Mouse (Mus musculus) midbrain, embryonic 14.5 days (tissue): Measurements from ENCODE around the gene Rheb. TPM values are rescaled to one million over a fixed set of nuclear protein-coding genes. Genes with fewer than 3 reads are reported as not detected.

Experiments used
- ATAC-seq: fragments of 200-750 bp; cut with Nextera tagmentation; 2 replicates; pipeline ENCODE4 v1.8.0; 2017; ENCODE audit warnings: moderate number of reproducible peaks, moderate library complexity; ENCODE audit not compliant: low FRiP score, low TSS enrichment
- DNase-seq: peaks from one replicate; pipeline ENCODE4 v3.0.0-alpha.2; 2015
- H3K27ac ChIP-seq: fragments of 300-500 bp; sonication (generic); replicated peaks from 2 replicates; pipeline ENCODE4 v1.5.1; 2014; ENCODE audit warnings: mild to moderate bottlenecking, low read depth, low read length, moderate library complexity
- H3K27me3 ChIP-seq: fragments of 300-500 bp; sonication (generic); 2 replicates; pipeline ENCODE4 v1.6.1; 2014; ENCODE audit warnings: low read length, control low read depth, mixed read lengths; ENCODE audit not compliant: control insufficient read depth, insufficient read depth
- H3K36me3 ChIP-seq: fragments of 300-500 bp; sonication (generic); 2 replicates; pipeline ENCODE4 v1.6.1; 2014; ENCODE audit warnings: low read length, control low read depth; ENCODE audit not compliant: control insufficient read depth, insufficient read depth
- H3K4me1 ChIP-seq: fragments of 300-500 bp; sonication (generic); 2 replicates; pipeline ENCODE4 v1.6.1; 2014; ENCODE audit warnings: mild to moderate bottlenecking, antibody characterized with exemption, low read length, control low read depth; ENCODE audit not compliant: control insufficient read depth, insufficient read depth
- H3K4me2 ChIP-seq: fragments of 300-500 bp; sonication (generic); 2 replicates; pipeline ENCODE4 v1.6.1; 2014; ENCODE audit warnings: mild to moderate bottlenecking, low read length, moderate library complexity
- H3K4me3 ChIP-seq: fragments of 300-500 bp; sonication (generic); replicated peaks from 2 replicates; pipeline ENCODE4 v1.5.1; 2014; ENCODE audit warnings: low read depth, low read length
- H3K9ac ChIP-seq: fragments of 300-500 bp; sonication (generic); replicated peaks from 2 replicates; pipeline ENCODE4 v1.6.1; 2014; ENCODE audit warnings: mild to moderate bottlenecking, low read length, moderate library complexity
- H3K9me3 ChIP-seq: fragments of 300-500 bp; sonication (generic); 2 replicates; pipeline ENCODE4 v1.6.1; 2016; ENCODE audit warnings: low read length, control low read depth, mixed read lengths; ENCODE audit not compliant: control insufficient read depth
- WGBS: fragments of 180-500 bp; shearing (Covaris S2); extraction: QIAGEN DNeasy Blood & Tissue Kit; methylation state at CpG from one replicate; pipeline ENCODE4 v1.1.7; 2014; 5-methylcytosine and 5-hydroxymethylcytosine counted together
- polyA plus RNA-seq: library from polyadenylated mRNA; unstranded; fragments of >200 nt; fragmentation: Nextera tagmentation; extraction: Ambion mirVana; gene quantifications from 2 replicates; pipeline ENCODE4 v1.2.1, GENCODE M21; 2014

Gene Rheb
- polyA plus RNA-seq, 1 experiment from 2014 or later: 240 TPM

GRCm38 (mm10) chr5:24817191-24817590, 25.2 kb downstream of the Rheb start:
- ATAC-seq (no peak), DNase-seq (no peak)
- Histone ChIP-seq H3K27me3 (no peaks in the 10 kb centered on the region), H3K27ac (no peak overlapping the region), H3K9ac (no peak overlapping the region), H3K36me3 (peaks cover 46% of the 10 kb centered on the region), H3K4me3 (no peak overlapping the region), H3K9me3 (no peaks in the 10 kb centered on the region), H3K4me2 (no peak overlapping the region), H3K4me1 (peaks cover 5% of the 10 kb centered on the region; the same call in 1 of the 2 replicates)
- WGBS: 51% methylated on average over 4 of the region's 4 CpGs

GRCm38 (mm10) chr5:24813946-24814345, 28.5 kb downstream of the Rheb start:
- Histone ChIP-seq H3K27me3 (no peaks in the 10 kb centered on the region), H3K36me3 (peaks cover 69% of the 10 kb centered on the region), H3K9ac (no peak overlapping the region), H3K4me2 (no peak overlapping the region), H3K4me1 (no peaks in the 10 kb centered on the region), H3K4me3 (no peak overlapping the region), H3K9me3 (no peaks in the 10 kb centered on the region), H3K27ac (no peak overlapping the region)
- ATAC-seq (no peak), DNase-seq (no peak)
- 91% methylated on average over 3 of the region's 3 CpGs for whole genome bisulfite sequencing

GRCm38 (mm10) chr5:24813005-24813404, 29.4 kb downstream of the Rheb start:
- no peaks in the 10 kb centered on the region for H3K9me3 ChIP-seq
- DNase-seq (no peak), ATAC-seq (no peak)
- H3K36me3 ChIP-seq: peaks cover 75% of the 10 kb centered on the region
- no peaks in the 10 kb centered on the region for H3K4me1 ChIP-seq
- H3K27me3 ChIP-seq: no peaks in the 10 kb centered on the region
- H3K4me3 ChIP-seq: no peak overlapping the region
- WGBS: 82% methylated on average over 4 of the region's 4 CpGs
- no peak overlapping the region for H3K4me2 ChIP-seq
- H3K27ac ChIP-seq: no peak overlapping the region
- H3K9ac ChIP-seq: no peak overlapping the region

GRCm38 (mm10) chr5:24805222-24805621, 37.2 kb downstream of the Rheb start:
- no peak overlapping the region for H3K4me2 ChIP-seq
- no peak overlapping the region for H3K27ac ChIP-seq
- no peaks in the 10 kb centered on the region for H3K9me3 ChIP-seq
- DNase-seq (no peak), ATAC-seq (no peak)
- H3K4me1 ChIP-seq: no peaks in the 10 kb centered on the region
- H3K36me3 ChIP-seq: peaks cover 73% of the 10 kb centered on the region
- no peaks in the 10 kb centered on the region for H3K27me3 ChIP-seq
- H3K9ac ChIP-seq: no peak overlapping the region
- H3K4me3 ChIP-seq: no peak overlapping the region
- WGBS: 77% methylated on average over 6 of the region's 6 CpGs

GRCm38 (mm10) chr5:24804661-24805060, 37.8 kb downstream of the Rheb start:
- no peak overlapping the region for H3K9ac ChIP-seq
- no peak overlapping the region for H3K4me3 ChIP-seq
- no peaks in the 10 kb centered on the region for H3K27me3 ChIP-seq
- no peaks in the 10 kb centered on the region for H3K4me1 ChIP-seq
- no peak overlapping the region for H3K4me2 ChIP-seq
- peaks cover 73% of the 10 kb centered on the region for H3K36me3 ChIP-seq
- no peak overlapping the region for H3K27ac ChIP-seq
- 87% methylated on average over 8 of the region's 8 CpGs for WGBS
- DNase-seq: no peak
- no peaks in the 10 kb centered on the region for H3K9me3 ChIP-seq
- no peak for ATAC-seq

- Histone ChIP-seq H3K36me3 (peaks cover 52% of the 10 kb centered on the region), H3K27me3 (no peaks in the 10 kb centered on the region), H3K9me3 (no peaks in the 10 kb centered on the region), H3K9ac (no peak overlapping the region), H3K4me2 (no peak overlapping the region), H3K27ac (no peak overlapping the region), H3K4me1 (no peaks in the 10 kb centered on the region), H3K4me3 (no peak overlapping the region)
- ATAC-seq (no peak), DNase-seq (no peak)
- WGBS: 79% methylated on average over 6 of the region's 6 CpGs
These were observed 40.4 kb downstream of the Rheb start for GRCm38 (mm10) chr5:24801841-24802624.

GRCm38 (mm10) chr5:24800416-24800815, 42.0 kb downstream of the Rheb start:
- DNase-seq (no peak), ATAC-seq (no peak)

GRCm38 (mm10) chr5:24798639-24799038, 43.8 kb downstream of the Rheb start:
- H3K27me3 ChIP-seq: no peaks in the 10 kb centered on the region
- no peak overlapping the region for H3K9ac ChIP-seq
- ATAC-seq (no peak), DNase-seq (no peak)
- no peak overlapping the region for H3K4me2 ChIP-seq
- no peaks in the 10 kb centered on the region for H3K9me3 ChIP-seq
- H3K4me3 ChIP-seq: no peak overlapping the region
- 82% methylated on average over 10 of the region's 10 CpGs for WGBS
- H3K4me1 ChIP-seq: no peaks in the 10 kb centered on the region
- peaks cover 22% of the 10 kb centered on the region for H3K36me3 ChIP-seq
- no peak overlapping the region for H3K27ac ChIP-seq

More at GRCm38 (mm10) chr5:24800416-24800815, 42.0 kb downstream of the Rheb start:
- no peaks in the 10 kb centered on the region for H3K27me3 ChIP-seq
- no peaks in the 10 kb centered on the region for H3K9me3 ChIP-seq
- peaks cover 36% of the 10 kb centered on the region for H3K36me3 ChIP-seq
- H3K4me2 ChIP-seq: no peak overlapping the region
- no peak overlapping the region for H3K9ac ChIP-seq
- no peak overlapping the region for H3K27ac ChIP-seq
- no peak overlapping the region for H3K4me3 ChIP-seq
- no peaks in the 10 kb centered on the region for H3K4me1 ChIP-seq

- H3K27ac ChIP-seq: no peak overlapping the region
- H3K36me3 ChIP-seq: peaks cover 16% of the 10 kb centered on the region
- 64% methylated on average over 7 of the region's 7 CpGs for WGBS
- DNase-seq: no peak
- no peak overlapping the region for H3K9ac ChIP-seq
- no peaks in the 10 kb centered on the region for H3K4me1 ChIP-seq
- no peak overlapping the region for H3K4me2 ChIP-seq
- H3K4me3 ChIP-seq: no peak overlapping the region
- H3K27me3 ChIP-seq: no peaks in the 10 kb centered on the region
- no peaks in the 10 kb centered on the region for H3K9me3 ChIP-seq
- ATAC-seq: no peak
These were observed 44.6 kb downstream of the Rheb start for GRCm38 (mm10) chr5:24797858-24798257.
